Mouse (Mus musculus): ENCODE measurements around the gene Map4k5.

Gene Map4k5

GRCm38 (mm10) chr12:69783247-69784025 lies 109.6 kb downstream of the Map4k5 start:
- DNase-seq: no peak

- DNase-seq: no peak
Observed at GRCm38 (mm10) chr12:69781935-69782650, 110.9 kb downstream of the Map4k5 start.

- DNase-seq: no peak
Observed at GRCm38 (mm10) chr12:69781480-69781879, 111.5 kb downstream of the Map4k5 start.

- no peak for DNase-seq
Observed at GRCm38 (mm10) chr12:69777957-69778356, 115.0 kb downstream of the Map4k5 start.

- no peak for DNase-seq
Observed at GRCm38 (mm10) chr12:69777341-69777730, 115.7 kb downstream of the Map4k5 start.

- no peak for DNase-seq
Observed at GRCm38 (mm10) chr12:69776607-69777340, 116.2 kb downstream of the Map4k5 start.

GRCm38 (mm10) chr12:69768841-69769240 lies 124.2 kb downstream of the Map4k5 start:
- DNase-seq: no peak

- DNase-seq: no peak
Observed at GRCm38 (mm10) chr12:69767476-69768258, 125.3 kb downstream of the Map4k5 start.

GRCm38 (mm10) chr12:69766185-69766904 lies 126.7 kb downstream of the Map4k5 start:
- DNase-seq: no peak

- no peak for DNase-seq
Observed at GRCm38 (mm10) chr12:69765543-69765942, 127.5 kb downstream of the Map4k5 start.

- DNase-seq: no peak
Observed at GRCm38 (mm10) chr12:69761603-69762002, 131.4 kb downstream of the Map4k5 start.

GRCm38 (mm10) chr12:69760743-69761406 lies 132.1 kb downstream of the Map4k5 start:
- DNase-seq: no peak

GRCm38 (mm10) chr12:69760014-69760413 lies 133.0 kb downstream of the Map4k5 start:
- no peak for DNase-seq

GRCm38 (mm10) chr12:69759267-69759885 lies 133.6 kb downstream of the Map4k5 start:
- no peak for DNase-seq

- no peak for DNase-seq
Observed at GRCm38 (mm10) chr12:69758221-69759185, 134.5 kb downstream of the Map4k5 start.

GRCm38 (mm10) chr12:69757418-69758141 lies 135.4 kb downstream of the Map4k5 start:
- DNase-seq: peak; percentile 51 to 61

- DNase-seq: no peak
Observed at GRCm38 (mm10) chr12:69756015-69756414, 137.0 kb downstream of the Map4k5 start.

- DNase-seq: no peak
Observed at GRCm38 (mm10) chr12:69753936-69754335, 139.1 kb downstream of the Map4k5 start.

All from thymus, adult 18-20 months (tissue).